Mouse (Mus musculus): ENCODE measurements around the gene Rab3gap2. TPM values are rescaled to one million over a fixed set of nuclear protein-coding genes. Genes with fewer than 3 reads are reported as not detected.

The Rab3gap2 gene
- polyA plus RNA-seq, 1 experiment from 2014 or later: 31.5 TPM

- WGBS: 94% methylated on average over 8 of the region's 8 CpGs
- H3K27me3 ChIP-seq (ENCODE audit: control insufficient read depth, insufficient read depth, low read length): no peaks in the 10 kb centered on the region
- H3K9me3 ChIP-seq (ENCODE audit: control insufficient read depth, low read length): no peaks in the 10 kb centered on the region
- H3K4me1 ChIP-seq (ENCODE audit: control insufficient read depth, insufficient read depth, low read length): peaks cover 15% of the 10 kb centered on the region
- H3K36me3 ChIP-seq (ENCODE audit: control insufficient read depth, insufficient read depth, low read length): peaks cover 13% of the 10 kb centered on the region
- no peak overlapping the region for H3K9ac ChIP-seq (replicated peaks; ENCODE audit: low read depth, low read length)
- ATAC-seq (ENCODE audit: low read depth): no peak
- no peak overlapping the region for H3K27ac ChIP-seq (ENCODE audit: low read depth, low read length)
- peak overlapping the region; percentile 81 for H3K4me3 ChIP-seq (ENCODE audit: low read depth, low read length)
- peak overlapping the region; percentile 75; the same call in 1 of the 2 replicates for H3K4me2 ChIP-seq (ENCODE audit: low read depth, low read length)
These were observed 125.9 kb downstream of the Rab3gap2 start for GRCm38 (mm10) chr1:185329851-185330250.

- WGBS: 58% methylated on average over 5 of the region's 5 CpGs
- peaks cover 15% of the 10 kb centered on the region for H3K4me1 ChIP-seq (ENCODE audit: control insufficient read depth, insufficient read depth, low read length)
- peak overlapping the region; percentile 88 for H3K27ac ChIP-seq (ENCODE audit: low read depth, low read length)
- no peaks in the 10 kb centered on the region for H3K27me3 ChIP-seq (ENCODE audit: control insufficient read depth, insufficient read depth, low read length)
- H3K9ac ChIP-seq (replicated peaks; ENCODE audit: low read depth, low read length): no peak overlapping the region
- no peaks in the 10 kb centered on the region for H3K9me3 ChIP-seq (ENCODE audit: control insufficient read depth, low read length)
- peak overlapping the region; percentile 81 for H3K4me2 ChIP-seq (ENCODE audit: low read depth, low read length)
- H3K4me3 ChIP-seq (ENCODE audit: low read depth, low read length): peak overlapping the region; percentile 75; the same call in 1 of the 2 replicates
- 0 out of 2 replicates have a peak, but pooled peaks cover 8% of the 10 kb centered on the region for H3K36me3 ChIP-seq (ENCODE audit: control insufficient read depth, insufficient read depth, low read length)
- no peak for ATAC-seq (ENCODE audit: low read depth)
These were observed 127.4 kb downstream of the Rab3gap2 start for GRCm38 (mm10) chr1:185331364-185331763.

DNA sequence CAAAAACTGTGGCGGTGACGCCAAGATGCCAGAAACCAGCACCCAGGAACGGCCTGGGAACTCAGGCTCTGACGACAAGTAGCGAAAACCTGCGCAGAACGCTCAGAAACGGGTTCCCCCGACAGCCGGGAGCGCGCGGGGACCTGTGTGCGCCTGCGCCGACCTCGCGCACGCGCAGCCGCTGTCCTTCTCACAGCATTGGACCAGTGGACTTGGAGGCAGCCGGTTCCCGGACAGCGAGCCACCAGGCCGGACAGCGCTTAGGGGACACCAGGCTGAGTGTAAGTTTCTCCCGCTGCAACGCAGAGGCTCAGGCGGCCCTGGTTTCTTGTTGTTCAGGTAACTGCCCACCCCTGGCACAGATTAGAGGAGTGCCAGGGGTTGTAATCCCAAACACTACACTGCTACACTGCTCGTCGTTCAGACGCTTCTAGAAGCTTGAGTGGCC is 128.1 kb downstream of the Rab3gap2 start, which contains the start of gene Bpnt1:
Gene Bpnt1, plus strand, starts transcription at position 167 of the 448 bp plus-strand sequence.
- H3K4me1 ChIP-seq (ENCODE audit: control insufficient read depth, insufficient read depth, low read length): peaks cover 15% of the 10 kb centered on the region

DNA sequence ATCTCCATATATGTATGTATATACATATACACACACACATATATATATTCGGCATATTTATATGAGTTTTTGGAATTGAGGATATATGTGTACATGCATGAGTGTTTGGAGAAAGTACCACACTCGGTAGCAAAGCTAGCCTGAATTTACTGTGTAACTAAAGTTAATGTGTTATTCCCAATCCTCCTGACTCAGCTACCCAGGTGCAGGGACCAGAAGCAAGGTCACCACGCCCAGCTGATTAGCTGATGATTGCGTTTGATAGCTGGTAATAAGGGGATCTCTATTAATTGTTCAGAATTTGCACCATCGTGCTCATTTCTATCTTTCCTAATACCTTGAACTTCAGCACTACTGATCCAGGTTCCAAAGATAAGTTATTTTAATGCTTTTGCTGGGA is 129.7 kb downstream of the Rab3gap2 start:
- Histone ChIP-seq H3K9me3 (ENCODE audit: control insufficient read depth, low read length) (no peaks in the 10 kb centered on the region), H3K9ac (replicated peaks; ENCODE audit: low read depth, low read length) (no peak overlapping the region), H3K4me1 (ENCODE audit: control insufficient read depth, insufficient read depth, low read length) (peaks cover 11% of the 10 kb centered on the region), H3K27ac (ENCODE audit: low read depth, low read length) (no peak overlapping the region), H3K4me2 (ENCODE audit: low read depth, low read length) (no peak overlapping the region), H3K4me3 (ENCODE audit: low read depth, low read length) (no peak overlapping the region), H3K36me3 (ENCODE audit: control insufficient read depth, insufficient read depth, low read length) (no peaks in the 10 kb centered on the region), H3K27me3 (ENCODE audit: control insufficient read depth, insufficient read depth, low read length) (no peaks in the 10 kb centered on the region)
- 92% methylated on average over 5 of the region's 5 CpGs for WGBS
- no peak for ATAC-seq (ENCODE audit: low read depth)

More for the DNA sequence above, 128.1 kb downstream of the Rab3gap2 start, which contains the start of gene Bpnt1:
- H3K9me3 ChIP-seq (ENCODE audit: control insufficient read depth, low read length): no peaks in the 10 kb centered on the region
- under 1% methylated on average over 32 of the region's 32 CpGs for WGBS
- peak; percentile 85 for ATAC-seq (ENCODE audit: low read depth)
- H3K27ac ChIP-seq (ENCODE audit: low read depth, low read length): peak within 1 kb of the TSS; percentile 88
- H3K27me3 ChIP-seq (ENCODE audit: control insufficient read depth, insufficient read depth, low read length): no peaks in the 10 kb centered on the region
- peak within 1 kb of the TSS; percentile 76 for H3K9ac ChIP-seq (replicated peaks; ENCODE audit: low read depth, low read length)
- peak within 1 kb of the TSS; percentile 81 for H3K4me2 ChIP-seq (ENCODE audit: low read depth, low read length)
- peak within 1 kb of the TSS; percentile 75 for H3K4me3 ChIP-seq (ENCODE audit: low read depth, low read length)
- H3K36me3 ChIP-seq (ENCODE audit: control insufficient read depth, insufficient read depth, low read length): 0 out of 2 replicates have a peak, but pooled peaks cover 2% of the 10 kb centered on the region

DNA sequence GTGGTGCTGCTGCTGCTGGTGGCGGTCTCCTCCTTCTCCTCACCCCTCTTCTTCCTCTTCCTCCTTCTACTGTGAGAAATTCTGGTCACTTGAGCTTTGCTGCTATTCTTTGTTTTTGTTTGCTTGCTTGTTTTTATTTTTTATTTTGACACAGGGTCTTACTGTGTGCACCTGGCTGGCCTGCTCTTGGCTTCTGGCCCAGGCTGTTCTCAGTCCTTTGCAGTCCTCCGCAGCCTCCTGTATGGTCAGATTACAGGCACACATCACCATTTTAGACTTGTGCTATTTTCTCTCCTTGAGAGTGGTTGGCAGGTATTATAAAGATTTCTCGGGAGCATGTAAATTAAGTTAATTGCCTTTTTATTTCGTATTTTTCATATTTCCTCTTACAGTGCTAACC is 130.2 kb downstream of the Rab3gap2 start:
- Histone ChIP-seq H3K4me2 (ENCODE audit: low read depth, low read length) (no peak overlapping the region), H3K27me3 (ENCODE audit: control insufficient read depth, insufficient read depth, low read length) (no peaks in the 10 kb centered on the region), H3K9ac (replicated peaks; ENCODE audit: low read depth, low read length) (no peak overlapping the region), H3K9me3 (ENCODE audit: control insufficient read depth, low read length) (no peaks in the 10 kb centered on the region), H3K4me1 (ENCODE audit: control insufficient read depth, insufficient read depth, low read length) (peaks cover 11% of the 10 kb centered on the region), H3K36me3 (ENCODE audit: control insufficient read depth, insufficient read depth, low read length) (no peaks in the 10 kb centered on the region), H3K27ac (ENCODE audit: low read depth, low read length) (no peak overlapping the region), H3K4me3 (ENCODE audit: low read depth, low read length) (no peak overlapping the region)
- no peak for ATAC-seq (ENCODE audit: low read depth)
- 89% methylated on average over 4 of the region's 4 CpGs for WGBS

GRCm38 (mm10) chr1:185335231-185335765 is 131.4 kb downstream of the Rab3gap2 start:
- ATAC-seq (ENCODE audit: low read depth): no peak
- Histone ChIP-seq H3K4me2 (ENCODE audit: low read depth, low read length) (no peak overlapping the region), H3K27me3 (ENCODE audit: control insufficient read depth, insufficient read depth, low read length) (no peaks in the 10 kb centered on the region), H3K9ac (replicated peaks; ENCODE audit: low read depth, low read length) (no peak overlapping the region), H3K9me3 (ENCODE audit: control insufficient read depth, low read length) (no peaks in the 10 kb centered on the region), H3K4me1 (ENCODE audit: control insufficient read depth, insufficient read depth, low read length) (peaks cover 11% of the 10 kb centered on the region), H3K27ac (ENCODE audit: low read depth, low read length) (no peak overlapping the region), H3K4me3 (ENCODE audit: low read depth, low read length) (no peak overlapping the region), H3K36me3 (ENCODE audit: control insufficient read depth, insufficient read depth, low read length) (no peaks in the 10 kb centered on the region)
- WGBS: 68% methylated on average over 6 of the region's 6 CpGs

MicroRNA genes within 50 kb of the gene (microRNA counts, 519-probe panel; counts per million panel counts)
- microRNA mmu-miR-194: 3,155 counts per million, percentile 23 among the panel's probes with 10 or more counts
- not detected for microRNA mmu-miR-664

Small RNAs within 50 kb of the gene (microRNA-seq; reads per million reads assigned to microRNA genes)
- not detected for gene Mir194-1
- gene Mir215: 0.85 reads per million
- 13.4 reads per million, percentile 21 among the genes with 10 or more reads in this experiment for gene Mir664

Other genes with a start within 250 kb of the Rab3gap2 start
- 14.1 and 15.2 TPM in 2 replicates for gene Mark1, start 204.5 kb upstream of the Rab3gap2 start, polyA plus RNA-seq (2014; fragmentation: Nextera tagmentation; extraction: Ambion mirVana)
- 19.7 and 22.9 TPM in 2 replicates for gene Iars2, start 125.3 kb downstream of the Rab3gap2 start, polyA plus RNA-seq (2014; fragmentation: Nextera tagmentation; extraction: Ambion mirVana)
- 56.6 and 61.9 TPM in 2 replicates for gene Bpnt1, start 128.0 kb downstream of the Rab3gap2 start, polyA plus RNA-seq (2014; fragmentation: Nextera tagmentation; extraction: Ambion mirVana)
- 131 and 158 TPM in 2 replicates for gene Eprs, start 158.9 kb downstream of the Rab3gap2 start, polyA plus RNA-seq (2014; fragmentation: Nextera tagmentation; extraction: Ambion mirVana)